Mouse (Mus musculus) sigmoid colon, adult 10 weeks (tissue): ENCODE measurements around the gene C1ra. TPM values are rescaled to one million over a fixed set of nuclear protein-coding genes. Genes with fewer than 3 reads are reported as not detected.

Experiments used
- polyA plus RNA-seq: library from polyadenylated mRNA; stranded (reverse); fragments of 350-450 nt; fragmentation: Illumina TruSeq; extraction: RNeasy Lipid Tissue Mini Kit (QIAGEN cat#74804); gene quantifications from one replicate; pipeline ENCODE4 v1.2.3, GENCODE M21; 2014; ENCODE audit warnings: low read depth, low replicate concordance

Gene C1ra
- 11.3 TPM for polyA plus RNA-seq

GRCm38 (mm10) chr6:124512355-124512836 lies at the start of gene C1ra:
Gene C1ra (plus strand): TSS chr6:124512405.

GRCm38 (mm10) chr6:124464305-124465271 lies 47.6 kb upstream of the C1ra start, which contains the start of gene Clstn3:
Gene Clstn3 (minus strand): TSS chr6:124464794.

GRCm38 (mm10) chr6:124492842-124493561 lies 19.2 kb upstream of the C1ra start, which contains the start of gene C1rl:
Gene C1rl (plus strand): TSS chr6:124493113.

GRCm38 (mm10) chr6:124542284-124542683 lies 30.1 kb downstream of the C1ra start, which contains the start of gene C1s1:
Gene C1s1 (minus strand): TSS chr6:124542359.

DNA sequence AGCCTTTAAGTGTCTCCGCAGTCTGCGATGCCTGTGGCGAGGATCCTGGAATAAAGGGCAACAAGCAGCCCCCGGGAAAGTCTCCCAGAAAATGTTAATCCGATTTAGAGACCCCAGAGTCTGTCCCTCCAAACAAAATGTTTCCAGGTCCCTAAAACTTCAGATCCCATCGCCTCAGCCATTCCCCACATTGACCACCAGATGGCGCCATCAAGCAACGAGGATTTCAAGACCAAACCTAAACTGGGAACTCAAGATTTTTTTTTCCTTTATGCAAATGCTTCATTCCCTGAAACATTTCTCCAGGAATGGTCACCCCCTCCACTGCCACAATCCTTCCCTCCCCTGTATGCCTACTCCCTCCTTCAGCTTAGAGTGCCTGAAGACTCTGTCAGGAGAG lies 57.8 kb downstream of the C1ra start, which contains the start of gene C1rb:
C1rb (plus strand) TSS at position 269 of the 400 bp plus-strand sequence.

Other genes with a start within 250 kb of the C1ra start
- 9.3 TPM for gene Cd163, start 207.7 kb upstream of the C1ra start, polyA plus RNA-seq
- 6.4 TPM for gene Pex5, start 97.3 kb upstream of the C1ra start, polyA plus RNA-seq
- gene Clstn3, start 47.6 kb upstream of the C1ra start, polyA plus RNA-seq: not detected
- gene C1rl, start 19.3 kb upstream of the C1ra start, polyA plus RNA-seq: 1.1 TPM
- gene C1s1, start 30.0 kb downstream of the C1ra start, polyA plus RNA-seq: 103 TPM
- not detected for gene C1rb, start 57.9 kb downstream of the C1ra start, polyA plus RNA-seq
- 0.16 TPM for gene C1s2, start 123.7 kb downstream of the C1ra start, polyA plus RNA-seq
- 44.6 TPM for gene Lpcat3, start 150.6 kb downstream of the C1ra start, polyA plus RNA-seq
- gene Emg1, start 199.8 kb downstream of the C1ra start, polyA plus RNA-seq: 14.0 TPM
- 30.3 TPM for gene Phb2, start 199.9 kb downstream of the C1ra start, polyA plus RNA-seq
- 1.9 TPM for gene Ptpn6, start 226.3 kb downstream of the C1ra start, polyA plus RNA-seq
- 3.7 TPM for gene Grcc10, start 229.0 kb downstream of the C1ra start, polyA plus RNA-seq
- not detected for gene Gm45234, start 243.6 kb downstream of the C1ra start, polyA plus RNA-seq
- 0.63 TPM for gene Atn1, start 244.1 kb downstream of the C1ra start, polyA plus RNA-seq